In the genomic region with DNA sequence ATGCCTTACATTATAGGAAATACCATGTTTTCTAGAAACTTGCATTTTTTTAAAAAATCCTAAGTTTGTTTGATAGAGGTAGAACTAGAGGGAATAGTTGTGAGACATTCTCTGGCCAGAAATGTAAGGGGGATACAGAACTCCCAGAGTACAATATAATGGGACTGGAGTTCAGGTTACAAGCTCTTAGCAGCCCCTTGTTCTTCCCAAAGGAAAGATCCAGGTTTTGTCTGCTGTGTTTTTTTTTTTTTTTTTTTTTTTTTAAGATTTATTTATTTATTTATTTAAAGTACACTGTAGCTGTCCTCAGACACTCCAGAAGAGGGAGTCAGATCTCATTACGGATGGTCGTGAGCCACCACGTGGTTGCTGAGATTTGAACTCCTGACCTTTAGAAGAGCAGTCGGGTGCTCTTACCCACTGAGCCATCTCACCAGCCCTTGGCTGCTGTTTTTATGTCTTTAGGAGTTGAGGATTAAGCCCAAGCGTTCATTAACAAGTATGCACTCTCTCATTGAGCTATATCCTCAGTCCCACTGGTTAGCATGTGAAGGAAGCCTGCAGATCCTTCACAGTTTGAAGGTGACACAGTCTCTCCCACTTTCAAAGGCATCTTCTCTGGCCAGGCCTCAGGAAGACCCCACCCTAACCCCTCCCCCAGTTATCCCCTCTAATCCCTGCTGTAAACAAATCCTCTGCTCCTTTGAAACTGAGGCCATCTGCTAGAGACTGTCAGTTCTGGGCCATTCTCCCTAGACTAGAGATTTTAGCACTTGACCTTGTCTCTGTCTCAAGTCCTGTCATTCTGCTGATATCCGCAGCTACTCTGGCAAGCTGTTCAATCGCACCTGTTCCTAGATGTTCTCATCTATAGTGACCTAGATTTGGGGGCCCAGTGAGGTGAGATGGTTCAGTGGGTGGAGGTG, we compare ENCODE assay signal across 26 mouse cellular contexts. TPM values are rescaled to one million over a fixed set of nuclear protein-coding genes. Genes with fewer than 3 reads are reported as not detected.
DNase-seq lines count a peak whose midpoint lies in the region; ATAC-seq and TF ChIP-seq lines count a peak whose summit lies in the region.
"Had no signal": no experiment of that assay in that cellular context is flagged by ENCODE, and none has a peak within 500 bp of the region (broad histone marks: within the 10 kb centered on the region; RNA-seq: fewer than 3 reads in every experiment).

No protein-coding gene starts in this region.

- no peak overlapping the region for H3K4me2 ChIP-seq in forebrain, postnatal 0 days (ENCODE audit: low read depth)
- H3K4me2 ChIP-seq: forebrain, embryonic 13.5 days; heart, embryonic 13.5 days; hindbrain, embryonic 12.5 days; hindbrain, embryonic 15.5 days had no signal

- H3K4me3 ChIP-seq in ES-Bruce4 (ENCODE audit: low read depth, low read length), result no peak overlapping the region
- H3K4me3 ChIP-seq in ES-E14 (ENCODE audit: insufficient read depth in 1 of 2, low read depth in 1 of 2, low read length in 2 of 2, poor library complexity in 1 of 2, severe bottlenecking in 1 of 2), result no peak overlapping the region; a peak in 1 of 4 replicates
- H3K4me3 ChIP-seq in forebrain, postnatal 0 days (ENCODE audit: low read depth, low read length), result no peak overlapping the region
- H3K4me3 ChIP-seq: forebrain, embryonic 10.5 days; forebrain, embryonic 13.5 days; heart, adult 2 months; heart, embryonic 10.5 days; heart, embryonic 13.5 days; hindbrain, embryonic 12.5 days; hindbrain, embryonic 15.5 days had no signal

- H3K27me3 ChIP-seq in ES-Bruce4 (ENCODE audit: control insufficient read depth, insufficient read depth, low read length, poor library complexity, severe bottlenecking), result no peaks in the 10 kb centered on the region
- no peaks in the 10 kb centered on the region for H3K27me3 ChIP-seq in forebrain, postnatal 0 days (ENCODE audit: insufficient read depth, low read length)
- H3K27me3 ChIP-seq: forebrain, embryonic 13.5 days; heart, embryonic 13.5 days; hindbrain, embryonic 12.5 days; hindbrain, embryonic 15.5 days had no signal

- H3K36me3 ChIP-seq in ES-Bruce4 (ENCODE audit: control insufficient read depth, insufficient read depth, low read length, poor library complexity, severe bottlenecking) (no peaks in the 10 kb centered on the region), ES-E14 (ENCODE audit: control insufficient read depth, insufficient read depth, low read length, poor library complexity, severe bottlenecking) (no peaks in the 10 kb centered on the region)
- no peaks in the 10 kb centered on the region for H3K36me3 ChIP-seq in forebrain, postnatal 0 days (ENCODE audit: insufficient read depth)
- H3K36me3 ChIP-seq: forebrain, embryonic 10.5 days; heart, embryonic 10.5 days; heart, embryonic 13.5 days; hindbrain, embryonic 12.5 days; hindbrain, embryonic 15.5 days had no signal

- WGBS in forebrain, postnatal 0 days, result 48% methylated on average over 7 of the region's 7 CpGs

- in situ Hi-C loops in ES-E14 (cut with MboI; ENCODE audit: low sequenced_read_pairs in 2 of 2, unreplicated experiment in 2 of 2), result no loop called here

- TF ChIP-seq EP300 in ES-Bruce4 (IDR thresholded peaks at IDR 0.05; ENCODE audit: insufficient read depth, low read depth, low read length), result 0 out of 2 replicates have a peak, but pooled peaks have one; percentile 34

- no peak overlapping the region for H3K27ac ChIP-seq in ES-Bruce4 (ENCODE audit: insufficient read depth, low read length)
- H3K27ac ChIP-seq in ES-E14 (ENCODE audit: insufficient read depth, low read depth, low read length, poor library complexity, severe bottlenecking), result no peak overlapping the region
- no peak overlapping the region for H3K27ac ChIP-seq in forebrain, postnatal 0 days (ENCODE audit: low read depth, low read length)
- H3K27ac ChIP-seq: forebrain, embryonic 10.5 days; forebrain, embryonic 13.5 days; heart, adult 2 months; heart, embryonic 10.5 days; heart, embryonic 13.5 days; hindbrain, embryonic 12.5 days; hindbrain, embryonic 15.5 days had no signal

- no peak for DNase-seq in ES-E14 (ENCODE audit: low read depth, low spot score)
- peak; percentile 15 for DNase-seq in retina, embryonic 14.5 days (ENCODE audit: low spot score)
- no peak for DNase-seq in forebrain, postnatal 0 days
- DNase-seq in spleen, postnatal 36 days (ENCODE audit: low spot score in 2 of 2), result no peak
- DNase-seq: adrenal gland, adult 8-10 months; adrenal gland, postnatal 25 days; cerebellum, adult 11-12 months; cerebellum, adult 8-10 months; cerebellum, postnatal 10 days; cerebellum, postnatal 36 days; embryo, embryonic 11 days; gastrocnemius, postnatal 25 days; heart, adult 2 months; heart, postnatal 14 days had no signal

- TF ChIP-seq CTCF in ES-Bruce4 (IDR thresholded peaks at IDR 0.05; ENCODE audit: low read depth, low read length), result no peak
- no peak for TF ChIP-seq CTCF in forebrain, postnatal 0 days (IDR thresholded peaks at IDR 0.05; ENCODE audit: low read depth)

- H3K9ac ChIP-seq in ES-Bruce4 (ENCODE audit: low read depth, poor library complexity, severe bottlenecking) (no peak overlapping the region), ES-E14 (ENCODE audit: insufficient read depth, low read depth, low read length, poor library complexity, severe bottlenecking) (no peak overlapping the region)
- no peak overlapping the region for H3K9ac ChIP-seq in forebrain, postnatal 0 days
- H3K9ac ChIP-seq: forebrain, embryonic 13.5 days; heart, embryonic 13.5 days; hindbrain, embryonic 12.5 days; hindbrain, embryonic 15.5 days had no signal

- no peak for ATAC-seq in forebrain, postnatal 0 days
- ATAC-seq in activated CD4-positive, CD25-positive, alpha-beta regulatory T cell, adult 4 months, result no peak
- ATAC-seq: CD4-positive, CD25-positive, alpha-beta regulatory T cell, adult 4 months; forebrain, embryonic 13.5 days; forebrain, embryonic 16.5 days; intestine, postnatal 0 days had no signal

- no peak for TF ChIP-seq POLR2A in ES-Bruce4 (IDR thresholded peaks at IDR 0.05; ENCODE audit: insufficient read depth, low read length)

- H3K9me3 ChIP-seq in ES-Bruce4 (replicated peaks; ENCODE audit: control insufficient read depth, insufficient read depth, low read length, poor library complexity, severe bottlenecking), result no peaks in the 10 kb centered on the region
- no peaks in the 10 kb centered on the region for H3K9me3 ChIP-seq in ES-E14 (ENCODE audit: control insufficient read depth, insufficient read depth, low read depth, low read length)
- H3K9me3 ChIP-seq in forebrain, postnatal 0 days (ENCODE audit: low read length), result no peaks in the 10 kb centered on the region
- H3K9me3 ChIP-seq: forebrain, embryonic 10.5 days; forebrain, embryonic 13.5 days; heart, embryonic 10.5 days; heart, embryonic 13.5 days; hindbrain, embryonic 12.5 days; hindbrain, embryonic 15.5 days had no signal

- H3K4me1 ChIP-seq in ES-Bruce4 (ENCODE audit: control insufficient read depth, insufficient read depth, low read length) (no peaks in the 10 kb centered on the region), ES-E14 (ENCODE audit: control insufficient read depth in 2 of 2, insufficient read depth in 2 of 2, low read length in 2 of 2, poor library complexity in 1 of 2) (peaks cover 6 to 8% of the 10 kb centered on the region in 2 experiments)
- no peaks in the 10 kb centered on the region for H3K4me1 ChIP-seq in forebrain, postnatal 0 days (ENCODE audit: insufficient read depth)
- H3K4me1 ChIP-seq: forebrain, embryonic 10.5 days; forebrain, embryonic 13.5 days; heart, embryonic 10.5 days; heart, embryonic 13.5 days; hindbrain, embryonic 12.5 days; hindbrain, embryonic 15.5 days had no signal

TF ChIP-seq in ES-E14, 5 proteins besides CTCF, POLR2A, EP300 and RAD21:
- TF ChIP-seq HCFC1 (IDR thresholded peaks at IDR 0.05; ENCODE audit: borderline replicate concordance, insufficient read depth, low read length), result no peak
- TF ChIP-seq ZC3H11A (IDR thresholded peaks at IDR 0.05; ENCODE audit: borderline replicate concordance, low read depth, low read length), result no peak
- peak; percentile 91 for TF ChIP-seq ZNF384 (IDR thresholded peaks at IDR 0.05; ENCODE audit: low read depth, low read length)
- TF ChIP-seq MAFK (IDR thresholded peaks at IDR 0.05; ENCODE audit: insufficient read depth, low read depth, low read length), result no peak

RNA-seq across cellular contexts. Expression of a gene that starts 14.0 kb away (rescaled TPM):
- 1.3 and 1.6 TPM in 2 replicates for polyA plus RNA-seq in ES-Bruce4 (2011; ENCODE audit: insufficient read depth, insufficient read length, low read depth, missing spikeins)
- 1.1 and 1.8 TPM in 2 replicates for total RNA-seq in ES-E14 (2012; rRNA removed)
- total RNA-seq in forebrain, postnatal 0 days (2014; rRNA removed), result 1.8 and 2.5 TPM in 2 replicates
- 1.2 and 1.3 TPM in 2 replicates for polyA plus RNA-seq in forebrain, postnatal 0 days (2015; fragmentation: Nextera tagmentation; extraction: Ambion mirVana)
- not detected for polyA plus RNA-seq in activated CD4-positive, CD25-positive, alpha-beta regulatory T cell, adult 4 months (2017; shearing (Covaris generic))
- total RNA-seq: gastrocnemius, postnatal 25 days had no signal
- polyA plus RNA-seq: C2C12; CD4-positive, CD25-positive, alpha-beta regulatory T cell, adult 4 months had no signal

RNA-seq across cellular contexts. Expression of a gene that starts 22.2 kb away (rescaled TPM):
- 69.9 and 76.9 TPM in 2 replicates for polyA plus RNA-seq in ES-Bruce4 (2011; ENCODE audit: insufficient read depth, insufficient read length, low read depth, missing spikeins)
- 31.5 and 42.6 TPM in 2 replicates for total RNA-seq in ES-E14 (2012; rRNA removed)
- 59.3 and 72.5 TPM in 2 replicates for total RNA-seq in forebrain, postnatal 0 days (2014; rRNA removed)
- polyA plus RNA-seq in forebrain, postnatal 0 days (2015; fragmentation: Nextera tagmentation; extraction: Ambion mirVana), result 25.2 and 40.9 TPM in 2 replicates
- polyA plus RNA-seq in activated CD4-positive, CD25-positive, alpha-beta regulatory T cell, adult 4 months (2017; shearing (Covaris generic)), result 10 to 100 TPM; 36.2 to 36.4 TPM
